Mouse (Mus musculus) kidney, postnatal 36 days (tissue): Measurements from ENCODE around the gene Zfp84.

Source experiments
- DNase-seq, 2 experiments: peaks; one replicate each; pipeline ENCODE4 v3.0.0; 2021 to 2022; ENCODE audit warnings: mixed read lengths in 2 of 2

The Zfp84 gene

DNA sequence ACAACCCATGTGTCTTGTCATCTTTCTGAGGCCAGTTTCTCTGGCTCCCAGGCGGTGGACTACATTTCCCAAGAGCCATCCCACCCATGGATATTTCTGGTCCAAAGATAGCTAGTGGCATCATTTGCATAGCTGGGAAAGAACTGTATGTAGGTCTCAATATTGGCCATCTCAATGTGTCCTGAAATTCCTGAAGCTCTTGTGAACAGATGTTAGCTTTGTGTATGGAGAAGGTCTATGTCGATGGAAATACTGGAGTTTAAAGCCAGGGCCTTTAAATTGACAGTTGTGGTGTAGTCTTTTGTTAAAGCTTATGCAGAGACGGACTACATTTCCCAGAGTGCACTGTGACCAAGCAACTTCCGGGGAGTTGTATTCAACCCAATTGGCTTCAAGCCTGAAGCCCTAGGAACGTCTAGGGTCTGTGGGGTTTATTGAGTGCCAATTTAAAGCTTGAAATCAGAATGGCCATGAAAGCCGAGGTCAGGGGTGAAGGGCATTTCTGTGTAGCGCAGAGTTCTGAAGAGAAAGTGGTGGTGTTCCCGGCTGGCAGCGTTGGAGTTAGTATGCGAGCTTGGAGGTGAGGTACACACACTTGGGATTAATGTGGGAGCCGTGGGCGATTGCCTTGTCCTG is 50.4 kb downstream of the Zfp84 start:
- DNase-seq: peak; percentile 82 to 84

DNA sequence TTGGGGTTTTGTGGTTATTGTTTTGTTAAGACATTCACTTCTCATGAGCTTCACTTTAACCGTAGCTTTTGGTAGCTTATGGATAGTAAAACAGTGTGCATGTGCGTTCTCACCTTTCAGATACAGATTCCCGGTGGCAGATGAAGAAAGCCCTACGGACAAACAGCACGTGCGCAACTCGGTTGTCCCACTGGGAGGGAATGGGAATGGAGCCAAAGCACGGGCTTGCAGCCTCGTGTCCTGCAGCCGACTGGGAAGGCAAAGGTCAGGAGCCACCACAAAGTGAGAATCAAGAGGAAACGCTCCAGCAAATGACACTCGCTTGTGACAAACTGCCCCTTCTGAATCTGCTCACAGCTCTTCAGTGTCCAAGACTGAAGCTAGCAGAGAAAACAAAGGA is 59.6 kb downstream of the Zfp84 start:
- DNase-seq: peak; percentile 58 to 80
